Mouse (Mus musculus) heart, embryonic 10.5 days (tissue): ENCODE data around the gene Ctsh. TPM values are rescaled to one million over a fixed set of nuclear protein-coding genes. Genes with fewer than 3 reads are reported as not detected.

ENCODE experiments used
- DNase-seq: peaks from one replicate; pipeline ENCODE4 v3.0.0-alpha.2; 2017; ENCODE audit warnings: low spot score
- H3K27ac ChIP-seq: fragments of 300-500 bp; sonication (generic); 2 replicates; pipeline ENCODE4 v1.5.1; 2016; ENCODE audit warnings: mild to moderate bottlenecking
- H3K27me3 ChIP-seq: fragments of 300-500 bp; sonication (generic); 2 replicates; pipeline ENCODE4 v1.6.1; 2016; ENCODE audit warnings: mild to moderate bottlenecking; ENCODE audit not compliant: poor library complexity, insufficient read depth, severe bottlenecking
- H3K36me3 ChIP-seq: fragments of 300-500 bp; sonication (generic); 2 replicates; pipeline ENCODE4 v1.6.1; 2016; ENCODE audit warnings: mild to moderate bottlenecking, moderate library complexity
- H3K4me1 ChIP-seq: fragments of 300-500 bp; sonication (generic); 2 replicates; pipeline ENCODE4 v1.6.1; 2016; ENCODE audit warnings: mild to moderate bottlenecking
- H3K4me3 ChIP-seq: fragments of 300-500 bp; sonication (generic); 2 replicates; pipeline ENCODE4 v1.5.1; 2016; ENCODE audit warnings: mild to moderate bottlenecking, moderate library complexity
- H3K9me3 ChIP-seq: fragments of 300-500 bp; sonication (generic); 2 replicates; pipeline ENCODE4 v1.6.1; 2016; ENCODE audit warnings: mild to moderate bottlenecking, moderate library complexity
- WGBS: fragments of 180-500 bp; shearing (Covaris S2); methylation state at CpG from one replicate; pipeline ENCODE4 v1.1.7; 2016; 5-methylcytosine and 5-hydroxymethylcytosine counted together
- polyA plus RNA-seq: library from polyadenylated mRNA; unstranded; fragments of >200 nt; fragmentation: Nextera tagmentation; extraction: Ambion mirVana; gene quantifications from 2 replicates; pipeline ENCODE4 v1.2.1, GENCODE M21; 2016

Ctsh gene
- polyA plus RNA-seq = 19.3 and 26.4 TPM in 2 replicates

DNA sequence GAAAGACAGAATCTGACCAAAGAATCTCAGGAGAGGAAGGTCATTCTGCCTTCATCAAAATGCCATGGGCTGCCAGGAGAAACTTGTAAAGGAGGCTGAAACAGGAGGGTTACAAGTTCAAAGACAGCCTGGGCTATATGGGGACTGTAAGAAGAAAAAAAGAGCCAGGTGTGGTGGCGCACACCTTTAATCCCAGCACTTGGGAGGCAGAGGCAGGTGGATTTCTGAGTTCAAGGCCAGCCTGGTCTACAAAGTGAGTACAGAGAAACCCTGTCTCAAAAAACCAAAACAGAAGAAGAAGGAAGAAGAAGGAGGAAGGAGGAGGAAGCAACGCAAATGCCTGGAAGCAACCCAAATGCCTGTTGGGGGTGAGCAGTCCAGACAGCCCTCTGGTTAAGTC is at the start of gene Ctsh:
Gene Ctsh (plus strand): TSS at position 301 of the 400 bp plus-strand sequence.
- Histone ChIP-seq H3K4me1 (peaks cover 4% of the 10 kb centered on the region; the same call in 1 of the 2 replicates), H3K27ac (peak within 1 kb of the TSS; percentile 82), H3K27me3 (no peaks in the 10 kb centered on the region), H3K36me3 (no peaks in the 10 kb centered on the region), H3K4me3 (peak within 1 kb of the TSS; percentile 72), H3K9me3 (no peaks in the 10 kb centered on the region)
- WGBS = 82% methylated on average over 2 of the region's 2 CpGs
- no peak for DNase-seq

GRCm38 (mm10) chr9:90006432-90006831 is 47.5 kb upstream of the Ctsh start:
- H3K9me3 ChIP-seq = no peaks in the 10 kb centered on the region
- WGBS = 75% methylated on average over 3 of the region's 3 CpGs
- no peaks in the 10 kb centered on the region for H3K27me3 ChIP-seq
- no peak for DNase-seq
- no peaks in the 10 kb centered on the region for H3K36me3 ChIP-seq
- no peak overlapping the region for H3K4me3 ChIP-seq
- no peak overlapping the region for H3K27ac ChIP-seq
- H3K4me1 ChIP-seq = peaks cover 5% of the 10 kb centered on the region; the same call in 1 of the 2 replicates

DNA sequence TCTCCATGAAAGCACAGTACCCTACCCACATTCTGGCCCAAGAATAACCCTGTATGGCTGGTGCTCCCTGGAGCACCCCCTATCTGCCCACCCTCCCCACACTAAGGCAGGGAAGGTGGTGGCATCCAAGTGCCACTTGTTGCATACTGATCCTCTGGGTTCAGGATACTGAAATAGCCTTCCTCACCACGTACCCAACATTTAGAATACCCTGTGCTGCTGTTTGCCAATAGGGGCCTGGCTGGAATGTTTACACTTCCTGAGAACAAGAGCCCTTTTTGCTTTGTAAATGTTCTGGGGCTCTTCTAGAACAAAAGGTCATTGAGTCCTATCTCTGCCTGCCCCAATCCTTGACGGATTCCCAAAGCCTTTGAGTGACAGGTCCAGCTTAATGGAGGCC is 46.9 kb upstream of the Ctsh start:
- Histone ChIP-seq H3K9me3 (no peaks in the 10 kb centered on the region), H3K4me1 (peaks cover 5% of the 10 kb centered on the region; the same call in 1 of the 2 replicates), H3K36me3 (no peaks in the 10 kb centered on the region), H3K4me3 (no peak overlapping the region), H3K27me3 (no peaks in the 10 kb centered on the region), H3K27ac (no peak overlapping the region)
- no peak for DNase-seq
- 23% methylated on average over 2 of the region's 2 CpGs for WGBS

GRCm38 (mm10) chr9:90008138-90008537 is 45.8 kb upstream of the Ctsh start:
- Histone ChIP-seq H3K9me3 (no peaks in the 10 kb centered on the region), H3K27ac (no peak overlapping the region), H3K36me3 (no peaks in the 10 kb centered on the region), H3K4me1 (peaks cover 5% of the 10 kb centered on the region; the same call in 1 of the 2 replicates), H3K27me3 (no peaks in the 10 kb centered on the region), H3K4me3 (no peak overlapping the region)
- no peak for DNase-seq
- WGBS = 69% methylated on average over 6 of the region's 6 CpGs

- Histone ChIP-seq H3K36me3 (no peaks in the 10 kb centered on the region), H3K9me3 (no peaks in the 10 kb centered on the region), H3K27ac (no peak overlapping the region), H3K27me3 (no peaks in the 10 kb centered on the region), H3K4me1 (peaks cover 5% of the 10 kb centered on the region; the same call in 1 of the 2 replicates), H3K4me3 (no peak overlapping the region)
- no peak for DNase-seq
- WGBS = 55% methylated on average over 2 of the region's 2 CpGs
Observed at GRCm38 (mm10) chr9:90011849-90012248, 42.1 kb upstream of the Ctsh start.

GRCm38 (mm10) chr9:90014649-90015048 is 39.3 kb upstream of the Ctsh start:
- Histone ChIP-seq H3K4me1 (no peaks in the 10 kb centered on the region), H3K9me3 (no peaks in the 10 kb centered on the region), H3K27me3 (no peaks in the 10 kb centered on the region), H3K27ac (no peak overlapping the region), H3K4me3 (no peak overlapping the region), H3K36me3 (no peaks in the 10 kb centered on the region)
- WGBS = 71% methylated on average over 3 of the region's 3 CpGs
- DNase-seq = no peak

DNA sequence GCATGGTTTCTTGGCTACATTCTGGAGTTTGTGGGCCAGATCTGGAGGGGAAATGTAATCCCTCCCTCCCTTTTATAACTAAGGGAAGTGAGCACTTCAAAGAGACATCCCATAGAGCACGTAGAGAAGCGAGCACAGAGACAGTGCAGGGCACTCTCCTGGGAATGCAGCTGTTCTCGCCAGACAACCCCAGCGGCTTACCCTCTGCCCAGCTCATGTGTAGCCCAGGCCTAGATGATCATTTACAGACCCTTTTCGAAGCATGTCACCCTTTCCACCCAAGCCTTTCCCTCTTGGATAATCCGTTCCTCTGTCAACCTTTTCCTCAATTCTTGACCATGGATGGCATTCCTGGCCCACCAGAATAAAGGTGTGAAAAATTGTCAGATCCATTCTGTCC is 37.7 kb upstream of the Ctsh start:
- DNase-seq = no peak
- H3K9me3 ChIP-seq = no peaks in the 10 kb centered on the region
- no peaks in the 10 kb centered on the region for H3K36me3 ChIP-seq
- no peak overlapping the region for H3K4me3 ChIP-seq
- H3K27ac ChIP-seq = no peak overlapping the region
- no peaks in the 10 kb centered on the region for H3K4me1 ChIP-seq
- H3K27me3 ChIP-seq = no peaks in the 10 kb centered on the region
- WGBS = 78% methylated on average over 6 of the region's 6 CpGs

- no peak overlapping the region for H3K4me3 ChIP-seq
- H3K27ac ChIP-seq = no peak overlapping the region
- no peaks in the 10 kb centered on the region for H3K36me3 ChIP-seq
- H3K9me3 ChIP-seq = no peaks in the 10 kb centered on the region
- no peaks in the 10 kb centered on the region for H3K4me1 ChIP-seq
- no peak for DNase-seq
- no peaks in the 10 kb centered on the region for H3K27me3 ChIP-seq
- 84% methylated on average over 6 of the region's 6 CpGs for WGBS
Observed at GRCm38 (mm10) chr9:90020866-90021265, 33.1 kb upstream of the Ctsh start.

- no peaks in the 10 kb centered on the region for H3K27me3 ChIP-seq
- 86% methylated on average over 4 of the region's 4 CpGs for WGBS
Observed at GRCm38 (mm10) chr9:90021442-90021841, 32.5 kb upstream of the Ctsh start.

DNA sequence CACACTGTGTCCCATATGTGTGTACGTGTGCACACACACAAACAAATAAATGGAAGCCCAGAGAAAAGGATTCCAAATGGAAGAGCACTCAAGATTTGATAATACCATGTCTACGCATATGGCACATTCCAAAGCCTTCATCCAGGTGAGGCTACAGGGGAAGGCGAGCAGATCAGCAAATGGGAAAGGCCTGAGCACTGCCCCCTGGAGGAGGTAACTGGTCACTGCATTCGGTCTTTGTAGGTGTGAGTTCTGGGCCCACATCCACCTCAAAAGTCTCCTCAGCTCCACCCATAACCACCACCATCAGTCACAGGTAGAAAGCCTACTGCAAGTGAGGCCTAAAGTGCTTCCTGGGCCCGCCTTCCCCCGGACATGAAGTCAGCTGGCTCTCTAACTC is 26.2 kb upstream of the Ctsh start:
- H3K4me3 ChIP-seq = no peak overlapping the region
- WGBS = 80% methylated on average over 6 of the region's 6 CpGs
- no peak for DNase-seq
- H3K9me3 ChIP-seq = no peaks in the 10 kb centered on the region
- no peaks in the 10 kb centered on the region for H3K36me3 ChIP-seq
- no peaks in the 10 kb centered on the region for H3K27me3 ChIP-seq
- H3K4me1 ChIP-seq = no peaks in the 10 kb centered on the region
- H3K27ac ChIP-seq = no peak overlapping the region

More at GRCm38 (mm10) chr9:90021442-90021841, 32.5 kb upstream of the Ctsh start:
- Histone ChIP-seq H3K4me3 (no peak overlapping the region), H3K36me3 (no peaks in the 10 kb centered on the region), H3K4me1 (no peaks in the 10 kb centered on the region), H3K9me3 (no peaks in the 10 kb centered on the region), H3K27ac (no peak overlapping the region)
- DNase-seq = no peak

GRCm38 (mm10) chr9:90033922-90034321 is 20.0 kb upstream of the Ctsh start:
- no peak overlapping the region for H3K27ac ChIP-seq
- WGBS = 78% methylated on average over 4 of the region's 4 CpGs
- H3K9me3 ChIP-seq = no peaks in the 10 kb centered on the region
- H3K27me3 ChIP-seq = no peaks in the 10 kb centered on the region
- no peaks in the 10 kb centered on the region for H3K4me1 ChIP-seq
- no peak overlapping the region for H3K4me3 ChIP-seq
- H3K36me3 ChIP-seq = no peaks in the 10 kb centered on the region
- DNase-seq = no peak

DNA sequence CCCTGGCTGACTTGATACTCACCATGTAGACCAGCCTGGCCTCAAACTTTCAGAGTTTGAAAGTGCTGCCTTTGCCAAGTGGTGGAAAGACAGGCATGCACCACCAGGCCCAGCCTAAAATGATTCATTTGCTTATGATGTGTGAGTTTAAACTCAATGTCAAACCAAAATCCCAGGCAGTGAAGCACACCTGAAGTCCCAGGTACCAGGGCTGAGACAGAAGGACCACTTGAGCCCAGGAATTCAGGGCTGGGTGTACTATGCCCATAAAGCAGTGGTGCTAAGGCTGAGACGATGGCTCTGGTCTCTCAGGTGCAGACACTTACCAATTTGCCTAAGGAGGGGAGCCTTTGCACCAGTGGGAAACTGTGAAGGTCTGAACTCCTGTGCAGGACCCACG is 18.8 kb upstream of the Ctsh start:
- no peaks in the 10 kb centered on the region for H3K9me3 ChIP-seq
- H3K27ac ChIP-seq = no peak overlapping the region
- WGBS = 76% methylated on average over 2 of the region's 2 CpGs

DNA sequence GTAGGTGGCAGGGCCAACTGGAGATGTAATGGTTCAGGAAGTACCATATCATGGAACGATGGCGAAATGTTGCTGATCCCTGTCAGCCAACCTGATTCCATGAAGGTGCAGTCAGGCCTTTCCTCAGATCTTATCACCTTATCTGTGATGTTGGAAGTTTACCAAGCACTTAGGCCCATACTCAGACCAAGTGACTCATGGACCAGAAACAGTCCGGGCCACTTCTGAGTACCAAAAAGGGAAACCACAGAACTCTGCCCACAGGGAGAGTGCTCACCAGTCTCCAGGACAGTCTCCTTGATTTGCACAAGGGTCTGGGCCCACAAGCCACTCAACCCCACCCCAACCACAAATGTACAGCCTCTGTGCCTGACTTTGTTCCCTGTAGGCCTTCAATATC is 18.2 kb upstream of the Ctsh start:
- Histone ChIP-seq H3K27me3 (no peaks in the 10 kb centered on the region), H3K27ac (no peak overlapping the region), H3K9me3 (no peaks in the 10 kb centered on the region), H3K4me1 (no peaks in the 10 kb centered on the region), H3K4me3 (no peak overlapping the region), H3K36me3 (no peaks in the 10 kb centered on the region)
- no peak for DNase-seq
- WGBS = 82% methylated on average over 3 of the region's 3 CpGs

More for the DNA sequence above, 18.8 kb upstream of the Ctsh start:
- DNase-seq = no peak
- Histone ChIP-seq H3K4me1 (no peaks in the 10 kb centered on the region), H3K27me3 (no peaks in the 10 kb centered on the region), H3K36me3 (no peaks in the 10 kb centered on the region), H3K4me3 (no peak overlapping the region)

GRCm38 (mm10) chr9:90036313-90036712 is 17.6 kb upstream of the Ctsh start:
- 73% methylated on average over 4 of the region's 4 CpGs for WGBS

More at GRCm38 (mm10) chr9:90036313-90036712, 17.6 kb upstream of the Ctsh start:
- Histone ChIP-seq H3K9me3 (no peaks in the 10 kb centered on the region), H3K27ac (no peak overlapping the region), H3K27me3 (no peaks in the 10 kb centered on the region), H3K4me1 (no peaks in the 10 kb centered on the region), H3K4me3 (no peak overlapping the region), H3K36me3 (no peaks in the 10 kb centered on the region)
- DNase-seq = no peak
